8 mouse cellular contexts compared by ENCODE assay signal in genomic region chr15:41163643-41164358, GRCm38 (mm10).
DNase-seq lines count a peak whose midpoint lies in the region; ATAC-seq and TF ChIP-seq lines count a peak whose summit lies in the region.

No protein-coding gene starts in this region.

- TF ChIP-seq POLR2A in testis, adult 2 months (IDR thresholded peaks at IDR 0.05; ENCODE audit: control insufficient read depth, low read depth, low read length): no peak

- no peaks in the 10 kb centered on the region for H3K9me3 ChIP-seq in heart, embryonic 11.5 days (replicated peaks; ENCODE audit: control insufficient read depth, low read length)
- no peaks in the 10 kb centered on the region for H3K9me3 ChIP-seq in limb, embryonic 10.5 days (replicated peaks)
- no peaks in the 10 kb centered on the region for H3K9me3 ChIP-seq in midbrain, embryonic 16.5 days (replicated peaks; ENCODE audit: control insufficient read depth, low read length, poor library complexity, severe bottlenecking)

- no peak for DNase-seq in testis, postnatal 10 days (ENCODE audit: low spot score)
- peak; percentile 31 to 77 for DNase-seq in cerebellum, postnatal 10 days
- DNase-seq in limb, embryonic 10.5 days (ENCODE audit: low spot score): no peak
- no peak for DNase-seq in right cerebral cortex, postnatal 36 days (ENCODE audit: low spot score in 2 of 2)
- no peak for DNase-seq in spleen, adult 18-20 months

- peaks cover 6% of the 10 kb centered on the region for H3K4me1 ChIP-seq in testis, adult 2 months (ENCODE audit: control insufficient read depth, insufficient read depth, low read length)
- no peaks in the 10 kb centered on the region for H3K4me1 ChIP-seq in heart, embryonic 11.5 days (ENCODE audit: control insufficient read depth, insufficient read depth, low read length)
- H3K4me1 ChIP-seq in limb, embryonic 10.5 days: peaks cover 3% of the 10 kb centered on the region; the same call in 1 of the 2 replicates
- H3K4me1 ChIP-seq in midbrain, embryonic 16.5 days (ENCODE audit: control insufficient read depth, insufficient read depth, low read length): peaks cover 2% of the 10 kb centered on the region; the same call in 1 of the 2 replicates

- peak overlapping the region; percentile 56 for H3K4me2 ChIP-seq in heart, embryonic 11.5 days
- H3K4me2 ChIP-seq in midbrain, embryonic 16.5 days (ENCODE audit: low read length): peak overlapping the region; percentile 54

- no peaks in the 10 kb centered on the region for H3K27me3 ChIP-seq in testis, adult 2 months (ENCODE audit: control insufficient read depth, insufficient read depth, low read length)
- no peaks in the 10 kb centered on the region for H3K27me3 ChIP-seq in heart, embryonic 11.5 days (ENCODE audit: control insufficient read depth, insufficient read depth, low read length)
- no peaks in the 10 kb centered on the region for H3K27me3 ChIP-seq in limb, embryonic 10.5 days (ENCODE audit: low read depth, poor library complexity, severe bottlenecking)
- no peaks in the 10 kb centered on the region for H3K27me3 ChIP-seq in midbrain, embryonic 16.5 days (ENCODE audit: control insufficient read depth, insufficient read depth, low read depth, low read length)

- no peak for TF ChIP-seq CTCF in testis, adult 2 months (IDR thresholded peaks at IDR 0.05; ENCODE audit: control insufficient read depth, insufficient read depth, insufficient replicate concordance, low read depth, low read length)

- no peak for ATAC-seq in heart, embryonic 11.5 days (replicated peaks; ENCODE audit: insufficient number of reproducible peaks, low FRiP score, low TSS enrichment)
- ATAC-seq in midbrain, embryonic 16.5 days: peak; percentile 70

- H3K27ac ChIP-seq in testis, adult 2 months (ENCODE audit: control insufficient read depth, insufficient read depth, low read depth, low read length): no peak overlapping the region
- H3K27ac ChIP-seq in heart, embryonic 11.5 days (ENCODE audit: low read depth, low read length): no peak overlapping the region
- H3K27ac ChIP-seq in limb, embryonic 10.5 days: peak overlapping the region; percentile 64
- H3K27ac ChIP-seq in midbrain, embryonic 16.5 days (ENCODE audit: low read length): no peak overlapping the region

- WGBS in heart, embryonic 11.5 days (ENCODE audit: insufficient replicate concordance): 19% methylated on average over 8 of the region's 8 CpGs
- 21% methylated on average over 8 of the region's 8 CpGs for WGBS in limb, embryonic 10.5 days
- WGBS in midbrain, embryonic 16.5 days: 25% methylated on average over 8 of the region's 8 CpGs

- H3K36me3 ChIP-seq in testis, adult 2 months (ENCODE audit: control insufficient read depth, insufficient read depth, low read length): no peaks in the 10 kb centered on the region
- no peaks in the 10 kb centered on the region for H3K36me3 ChIP-seq in heart, embryonic 11.5 days (ENCODE audit: control insufficient read depth, insufficient read depth, low read length)
- H3K36me3 ChIP-seq in limb, embryonic 10.5 days: no peaks in the 10 kb centered on the region
- no peaks in the 10 kb centered on the region for H3K36me3 ChIP-seq in midbrain, embryonic 16.5 days (ENCODE audit: control insufficient read depth, insufficient read depth, low read length)

- H3K4me3 ChIP-seq in testis, adult 2 months (ENCODE audit: control insufficient read depth, low read depth, low read length): peak overlapping the region; percentile 40
- H3K4me3 ChIP-seq in heart, embryonic 11.5 days (ENCODE audit: low read depth, low read length): peak overlapping the region; percentile 35
- H3K4me3 ChIP-seq in limb, embryonic 10.5 days: peak overlapping the region; percentile 41
- peak overlapping the region; percentile 27 for H3K4me3 ChIP-seq in midbrain, embryonic 16.5 days (ENCODE audit: low read depth, low read length)

- H3K9ac ChIP-seq in heart, embryonic 11.5 days (ENCODE audit: low read depth, low read length): no peak overlapping the region; the same call in 1 of the 2 replicates
- no peak overlapping the region for H3K9ac ChIP-seq in midbrain, embryonic 16.5 days (ENCODE audit: low read depth, low read length)

Comparison
In these comparisons a context has a peak if more than half of its experiments do, and no peak if none do; other contexts are left out.
1. DNase-seq: peak in cerebellum, postnatal 10 days (2 of 2); none in testis, postnatal 10 days (single experiment), limb, embryonic 10.5 days (single experiment), right cerebral cortex, postnatal 36 days (0 of 2) and spleen, adult 18-20 months (0 of 2).
2. Peak in every context shown above with its lines, with median percentiles within 50 percentile points of each other: H3K4me3 ChIP-seq.